Mouse (Mus musculus): ENCODE measurements around the gene Prdm16.

Prdm16 gene

GRCm38 (mm10) chr4:154639591-154640442, 3.1 kb upstream of the Prdm16 start:
- DNase-seq (ENCODE audit: low spot score): no peak

DNA sequence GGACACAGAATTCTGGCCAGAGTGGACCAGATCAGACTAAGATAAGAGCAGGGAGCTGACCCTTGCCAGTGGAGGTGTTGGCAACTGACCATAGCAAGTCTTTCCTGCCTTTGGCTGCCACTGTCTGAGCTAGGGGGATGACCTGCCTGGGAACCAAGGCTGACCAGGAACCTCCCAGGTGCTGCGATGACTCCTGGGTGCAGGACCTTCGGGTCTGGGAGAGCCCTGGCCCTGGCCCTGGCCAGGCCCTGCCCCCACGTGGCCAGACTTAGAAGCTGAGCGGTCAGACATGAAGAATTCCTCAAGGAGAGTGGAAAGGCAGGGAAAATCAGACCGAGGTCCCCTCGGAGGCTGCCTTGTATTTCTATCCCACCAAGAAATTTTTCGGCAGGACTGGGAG, 2.5 kb upstream of the Prdm16 start:
- DNase-seq (ENCODE audit: low spot score): peak; percentile 58

- DNase-seq (ENCODE audit: low spot score): peak; percentile 26
These were observed 1.7 kb upstream of the Prdm16 start for GRCm38 (mm10) chr4:154638320-154638886.

GRCm38 (mm10) chr4:154637468-154638319, 1.0 kb upstream of the Prdm16 start:
- peak; percentile 28 for DNase-seq (ENCODE audit: low spot score)

DNA sequence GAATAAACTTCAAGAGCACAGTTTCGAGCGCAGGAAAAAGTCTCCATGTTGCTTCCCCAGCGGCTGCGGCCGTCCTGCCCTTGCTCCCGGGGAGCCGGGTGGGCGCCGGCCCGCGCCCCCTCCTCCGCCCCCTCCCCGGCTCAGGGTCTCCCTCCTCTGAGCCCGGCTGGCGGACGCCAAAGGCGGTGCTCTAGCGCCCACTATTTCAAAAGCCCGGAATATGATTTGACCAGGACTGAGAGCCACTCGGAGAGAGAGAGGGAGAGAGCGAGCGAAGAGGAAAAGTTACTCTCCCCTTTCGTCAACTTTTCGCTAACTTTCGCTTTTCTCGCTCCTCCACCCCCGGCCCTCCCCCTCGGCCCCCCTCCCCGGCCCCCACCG, 630 bp downstream of the Prdm16 start:
- DNase-seq (ENCODE audit: low spot score): peak; percentile 78

DNA sequence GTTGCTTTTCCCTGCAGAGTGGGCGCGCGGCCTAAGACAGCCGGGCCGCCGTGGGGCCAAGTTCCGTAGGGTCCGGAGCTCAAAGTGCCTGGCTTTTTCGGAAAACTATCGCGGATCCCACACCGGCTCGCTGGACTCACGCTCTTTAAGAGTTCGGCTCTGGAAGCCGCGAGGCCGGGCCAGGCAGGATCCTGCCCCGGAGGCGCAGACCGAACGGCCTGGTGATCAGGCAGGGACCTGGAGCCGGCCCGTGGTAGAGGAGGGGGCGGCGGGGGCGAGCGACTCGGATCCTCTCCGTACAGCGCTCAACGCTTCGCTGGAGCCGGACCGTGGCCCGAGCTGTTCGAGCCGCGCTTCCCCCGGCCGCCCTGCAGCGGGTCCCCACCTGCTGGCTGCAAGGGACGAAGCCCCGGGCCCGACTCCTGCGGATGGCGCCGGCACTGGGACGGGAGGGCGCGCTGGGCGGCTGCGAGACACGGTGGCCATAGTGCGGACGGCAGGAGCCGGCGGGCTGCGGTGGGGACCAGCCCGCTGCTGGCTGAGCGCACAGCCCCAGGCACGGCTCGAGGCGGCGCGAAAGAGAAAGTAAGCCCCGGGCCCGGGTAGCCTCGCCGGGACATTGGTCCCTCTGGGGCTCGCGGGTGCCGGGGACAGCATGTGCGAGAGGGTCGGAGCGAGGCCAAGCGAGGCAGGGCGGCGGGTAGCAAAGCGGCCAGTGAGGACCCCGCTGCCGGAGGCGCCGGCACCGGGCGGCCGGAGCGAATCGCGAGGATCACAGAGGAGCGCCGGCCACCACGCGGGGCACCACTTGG, 1.2 kb downstream of the Prdm16 start:
- DNase-seq (ENCODE audit: low spot score): peak; percentile 65

- peak; percentile 25 for DNase-seq (ENCODE audit: low spot score)
These were observed 2.0 kb downstream of the Prdm16 start for GRCm38 (mm10) chr4:154634470-154635240.

DNA sequence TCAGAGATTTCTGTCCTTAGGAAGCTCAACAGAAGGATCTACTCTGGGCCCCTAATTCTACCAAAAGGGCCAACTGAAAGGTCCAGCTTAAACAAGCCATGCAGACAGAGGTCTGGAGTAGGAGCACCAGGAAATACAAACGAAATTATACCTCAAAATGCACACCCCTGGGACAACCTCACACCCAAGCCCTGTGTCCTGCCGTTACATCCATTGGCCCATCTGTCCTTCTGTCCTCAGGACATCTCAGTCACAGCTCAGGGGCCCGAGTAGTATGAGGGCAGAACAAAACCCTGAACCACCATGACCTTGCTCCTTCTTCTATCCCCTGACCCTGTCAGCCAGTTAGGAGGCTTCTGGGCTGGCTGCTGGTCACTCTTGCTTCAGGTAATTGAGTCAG, 2.7 kb downstream of the Prdm16 start:
- DNase-seq (ENCODE audit: low spot score): no peak

- DNase-seq (ENCODE audit: low spot score): no peak
These were observed 3.6 kb downstream of the Prdm16 start for GRCm38 (mm10) chr4:154632800-154633764.

DNA sequence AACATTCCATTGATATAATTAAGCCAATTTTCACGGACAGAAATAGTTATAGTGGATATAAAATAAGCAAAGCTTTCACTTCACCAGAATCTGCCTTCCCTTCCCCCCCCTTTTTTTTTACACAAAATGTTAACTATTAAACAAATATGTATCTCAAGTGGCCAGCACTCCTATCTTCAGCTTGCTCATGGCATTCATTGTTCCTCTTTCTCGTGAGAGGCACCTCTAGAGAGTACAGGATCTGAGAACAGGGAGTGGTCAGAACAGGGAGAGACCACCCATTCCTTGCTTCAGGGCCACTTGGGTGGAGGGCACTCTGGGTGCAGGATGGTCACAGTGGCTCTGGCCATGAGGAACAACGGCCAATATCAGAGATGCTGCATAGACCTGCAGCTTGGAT, 5.9 kb downstream of the Prdm16 start:
- no peak for DNase-seq (ENCODE audit: low spot score)

DNA sequence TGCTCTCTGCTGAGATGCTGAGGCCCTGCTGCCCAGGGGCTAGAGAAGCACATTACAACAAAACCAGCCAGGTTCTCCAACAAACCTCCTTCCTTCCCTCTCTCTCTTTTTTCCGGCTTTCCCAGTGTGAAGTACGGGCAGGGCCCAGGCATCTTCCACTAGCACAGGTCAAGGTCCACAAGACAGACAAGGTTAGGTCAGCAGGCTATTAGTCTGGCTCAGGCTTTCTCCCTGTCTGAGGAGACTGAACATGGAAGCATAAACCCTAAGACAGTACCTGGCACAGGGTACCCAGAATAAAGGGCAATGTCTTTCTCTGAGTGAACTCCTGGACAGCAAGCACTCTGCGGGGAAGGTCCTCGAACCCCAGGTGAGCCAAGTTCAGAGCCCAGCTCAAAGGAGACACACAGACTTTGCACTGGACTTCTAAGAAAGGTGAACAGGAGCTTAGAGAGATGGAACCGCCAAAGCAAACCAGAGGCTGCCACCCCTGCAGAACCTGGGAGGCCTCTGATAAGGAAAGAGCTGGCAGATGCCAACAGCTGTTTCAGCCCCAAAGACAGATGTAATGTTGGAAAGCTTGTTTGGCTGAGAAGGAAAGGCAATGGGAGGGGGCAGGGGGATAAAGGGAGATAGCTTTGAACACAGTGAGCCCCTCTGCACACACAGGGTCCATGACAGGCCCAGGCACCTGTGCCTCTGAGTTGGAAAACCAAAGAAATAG, 9.1 kb downstream of the Prdm16 start:
- no peak for DNase-seq (ENCODE audit: low spot score)

DNA sequence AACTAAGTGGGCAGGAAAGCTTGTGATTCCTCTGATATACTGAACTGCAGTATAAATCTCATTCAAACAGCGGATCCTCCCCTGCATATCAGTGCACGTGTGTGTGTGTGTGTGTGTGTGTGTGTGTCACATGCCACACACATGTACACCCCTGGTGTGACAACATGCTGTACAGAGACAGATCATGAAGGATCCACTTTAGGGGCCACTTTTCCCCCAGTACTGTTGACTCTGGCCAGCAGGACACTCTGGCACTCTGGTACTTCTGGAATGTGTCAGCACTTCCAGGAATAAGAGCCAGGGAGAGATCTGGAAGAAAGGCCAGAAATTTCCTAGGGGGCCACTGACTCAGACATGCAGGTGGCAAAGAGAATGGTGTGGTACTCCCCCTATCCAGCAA, 10.4 kb downstream of the Prdm16 start:
- no peak for DNase-seq (ENCODE audit: low spot score)

DNA sequence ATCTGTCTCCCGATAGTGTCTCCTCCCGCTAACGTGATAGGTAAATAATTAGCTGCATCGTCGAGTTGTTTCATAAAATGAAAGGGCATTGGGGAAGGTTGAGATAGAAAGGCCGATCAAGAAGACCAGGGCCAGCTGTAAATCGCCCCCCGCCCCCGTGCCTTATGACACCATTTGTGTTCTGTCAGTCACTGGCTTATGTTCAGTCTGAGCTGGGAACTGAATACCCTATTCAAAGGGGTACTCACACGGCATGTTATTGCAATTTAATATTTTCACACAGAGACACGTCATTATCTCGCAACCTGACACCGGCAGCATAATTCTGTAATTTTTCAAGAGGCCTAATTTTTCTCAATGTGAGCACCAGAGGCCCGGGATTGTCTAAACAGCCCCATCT, 11.0 kb downstream of the Prdm16 start:
- no peak for DNase-seq (ENCODE audit: low spot score)

DNA sequence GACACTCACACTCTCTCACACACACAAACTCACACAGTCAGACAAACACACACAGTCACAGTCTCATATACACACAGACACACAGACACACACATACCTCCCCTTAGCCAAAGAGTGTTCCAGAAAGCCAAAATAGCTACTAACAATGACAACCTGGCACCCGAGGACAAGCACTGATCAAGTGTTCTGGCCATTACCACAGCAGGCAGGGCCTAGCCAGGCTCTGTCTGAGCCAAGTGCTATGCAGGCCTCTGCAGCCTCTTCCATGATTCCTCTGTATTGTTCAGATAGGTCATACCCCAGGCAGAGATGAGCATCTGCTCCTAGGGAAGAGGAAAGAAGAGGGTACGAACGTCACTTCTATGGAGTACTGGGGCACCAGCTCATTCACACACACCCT, 13.4 kb downstream of the Prdm16 start:
- no peak for DNase-seq (ENCODE audit: low spot score)

GRCm38 (mm10) chr4:154622521-154622920, 14.2 kb downstream of the Prdm16 start:
- no peak for DNase-seq (ENCODE audit: low spot score)

DNA sequence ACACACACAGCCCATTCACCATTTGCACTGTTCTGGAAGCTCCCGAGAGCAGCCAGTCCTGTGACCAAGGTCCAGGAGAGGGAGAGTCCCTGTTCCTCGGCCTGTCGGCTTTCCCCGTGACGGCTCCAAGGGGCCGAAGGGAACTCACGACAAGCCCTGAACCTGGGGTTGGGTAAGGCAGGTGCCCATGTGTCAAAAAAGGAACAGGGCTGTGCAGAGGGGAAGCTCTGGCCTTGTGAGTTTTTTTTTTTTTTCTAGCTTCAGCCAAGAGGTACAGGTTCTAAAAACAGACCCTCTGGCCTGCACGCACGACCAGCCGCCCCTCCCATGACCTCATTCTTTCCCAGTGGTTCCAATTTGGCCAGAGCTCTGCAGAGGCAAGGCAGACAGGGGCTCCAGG, 25.5 kb downstream of the Prdm16 start:
- peak; percentile 25 for DNase-seq (ENCODE audit: low spot score)

DNA sequence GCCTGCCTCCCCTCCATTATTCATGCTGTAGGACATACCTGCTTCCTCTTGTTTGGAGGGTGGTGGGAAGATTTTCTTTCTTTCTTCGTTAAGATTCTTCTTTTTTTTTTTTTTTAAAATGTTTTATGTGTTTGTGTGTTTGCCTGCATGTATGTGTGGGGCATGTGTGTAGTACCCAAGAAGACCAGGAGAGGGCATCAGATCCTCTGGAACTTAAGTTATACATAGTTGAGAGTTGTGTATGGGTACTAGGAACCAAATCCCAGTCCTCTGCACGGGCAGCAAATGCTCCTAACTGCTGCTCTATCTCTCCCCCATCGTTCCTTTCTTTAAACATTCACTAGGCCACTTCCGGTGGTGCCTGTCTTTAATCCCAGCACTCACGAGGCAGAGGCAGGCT, 28.9 kb downstream of the Prdm16 start:
- DNase-seq (ENCODE audit: low spot score): no peak

- no peak for DNase-seq (ENCODE audit: low spot score)
These were observed 32.2 kb downstream of the Prdm16 start for GRCm38 (mm10) chr4:154604442-154604830.

Data from retina, embryonic 14.5 days (tissue).